Mouse (Mus musculus): ENCODE results near the gene BC052040.

GRCm38 (mm10) chr2:115609020-115609419 lies 27.5 kb downstream of the BC052040 start:
- TF ChIP-seq CTCF (IDR thresholded peaks at IDR 0.05; ENCODE audit: extremely low read depth, insufficient read length, insufficient replicate concordance, low read depth, low read length) (no peak), POLR2A (IDR thresholded peaks at IDR 0.05; ENCODE audit: low read depth, low read length) (no peak)
